Mouse (Mus musculus): ENCODE data around the gene Actn1. TPM values are rescaled to one million over a fixed set of nuclear protein-coding genes. Genes with fewer than 3 reads are reported as not detected.
A peak's percentile ranks its signal among the peaks of the same experiment; 100 is the strongest.

The Actn1 gene
- polyA plus RNA-seq, 1 experiment from 2014 or later: 29.2 TPM

DNA sequence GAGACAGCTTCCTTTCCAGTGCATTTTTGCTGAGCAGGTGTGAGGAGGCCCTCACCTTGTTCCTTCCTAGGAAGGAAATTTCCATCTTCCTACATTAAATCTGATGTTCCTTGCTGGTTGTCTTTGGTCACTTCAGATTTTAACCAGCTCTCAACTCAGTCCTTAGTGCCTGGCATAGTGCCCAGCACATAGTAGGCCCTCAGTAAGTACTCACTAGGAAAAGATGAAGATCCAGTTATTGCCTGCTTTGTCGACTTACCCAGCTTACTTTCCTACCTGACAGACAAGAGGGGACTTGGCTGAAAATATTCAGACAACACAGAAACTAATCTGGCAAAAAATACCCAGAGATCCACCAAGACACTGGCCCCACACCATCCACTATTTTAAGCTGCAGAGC, 138.7 kb downstream of the Actn1 start:
- Histone ChIP-seq H3K27ac (peak overlapping the region; percentile 5), H3K9me3 (replicated peaks) (no peaks in the 10 kb centered on the region), H3K27me3 (no peaks in the 10 kb centered on the region), H3K4me3 (no peak overlapping the region), H3K4me2 (no peak overlapping the region), H3K9ac (no peak overlapping the region), H3K4me1 (replicated peaks) (peaks cover 39% of the 10 kb centered on the region), H3K36me3 (peaks cover 12% of the 10 kb centered on the region; the same call in 1 of the 2 replicates)
- 71% methylated on average over 1 of the region's 1 CpGs for WGBS
- ATAC-seq (replicated peaks; ENCODE audit: insufficient number of reproducible peaks, insufficient read depth, low FRiP score, low read depth): no peak

DNA sequence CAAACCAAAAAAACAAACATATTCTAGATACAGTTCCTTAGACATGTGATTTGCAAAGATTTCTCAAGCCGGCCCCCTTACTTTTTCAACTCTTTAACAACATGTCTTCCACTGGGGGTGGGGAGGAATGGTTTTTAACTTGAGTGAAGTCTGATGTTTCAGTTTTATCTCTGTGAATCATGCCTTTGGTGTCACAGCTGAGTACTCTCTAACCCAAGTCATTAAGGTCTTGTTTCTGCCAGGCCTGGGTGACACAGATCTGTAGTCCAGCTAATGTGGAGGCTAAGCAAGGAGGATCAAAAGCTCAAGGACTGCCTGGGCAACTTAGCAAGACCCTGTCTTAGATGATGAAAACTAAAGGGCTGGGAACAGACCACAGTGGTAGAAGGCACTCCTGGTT, 141.6 kb downstream of the Actn1 start:
- Histone ChIP-seq H3K4me2 (no peak overlapping the region), H3K9me3 (replicated peaks) (no peaks in the 10 kb centered on the region), H3K9ac (no peak overlapping the region), H3K27me3 (no peaks in the 10 kb centered on the region), H3K4me3 (no peak overlapping the region), H3K4me1 (replicated peaks) (peaks cover 36% of the 10 kb centered on the region), H3K36me3 (peaks cover 9% of the 10 kb centered on the region; the same call in 1 of the 2 replicates), H3K27ac (no peak overlapping the region)
- ATAC-seq (replicated peaks; ENCODE audit: insufficient number of reproducible peaks, insufficient read depth, low FRiP score, low read depth): no peak
- WGBS: 68% methylated on average over 1 of the region's 1 CpGs

Other genes starting within 250 kb of the Actn1 start
- gene Zfp36l1, start 147.4 kb downstream of the Actn1 start, polyA plus RNA-seq (2015; fragmentation: Nextera tagmentation; extraction: Ambion mirVana): 94.7 and 107 TPM in 2 replicates
- 8.6 and 11.1 TPM in 2 replicates for gene Dcaf5, start 176.2 kb upstream of the Actn1 start, polyA plus RNA-seq (2015; fragmentation: Nextera tagmentation; extraction: Ambion mirVana)
- 16.3 and 18.5 TPM in 2 replicates for gene Exd2, start 202.7 kb upstream of the Actn1 start, polyA plus RNA-seq (2015; fragmentation: Nextera tagmentation; extraction: Ambion mirVana)